Mouse (Mus musculus) cerebellum, adult 8-10 months (tissue): ENCODE data around the gene 4933428G20Rik.

Experiments
- DNase-seq: peaks from one replicate; pipeline ENCODE4 v3.0.0; 2022

The 4933428G20Rik gene

GRCm38 (mm10) chr11:97499865-97500719, at the start of gene 4933428G20Rik:
TSS of gene 4933428G20Rik (minus strand) at chr11:97500340.
- DNase-seq = no peak

- DNase-seq = no peak
These were observed 48.6 kb upstream of the 4933428G20Rik start for GRCm38 (mm10) chr11:97548757-97549156.

- DNase-seq = peak; percentile 65
These were observed 48.0 kb upstream of the 4933428G20Rik start for GRCm38 (mm10) chr11:97547957-97548706.

GRCm38 (mm10) chr11:97546804-97547411, 46.8 kb upstream of the 4933428G20Rik start:
- peak; percentile 72 for DNase-seq

- DNase-seq = peak; percentile 58
These were observed 45.8 kb upstream of the 4933428G20Rik start for GRCm38 (mm10) chr11:97545808-97546560.

- DNase-seq = no peak
These were observed 43.7 kb upstream of the 4933428G20Rik start for GRCm38 (mm10) chr11:97543883-97544282.

- DNase-seq = peak; percentile 99
These were observed 43.1 kb upstream of the 4933428G20Rik start for GRCm38 (mm10) chr11:97543181-97543733.

- DNase-seq = no peak
These were observed 42.3 kb upstream of the 4933428G20Rik start for GRCm38 (mm10) chr11:97542171-97543150.

GRCm38 (mm10) chr11:97540604-97541003, 40.5 kb upstream of the 4933428G20Rik start:
- no peak for DNase-seq

GRCm38 (mm10) chr11:97540136-97540535, 40.0 kb upstream of the 4933428G20Rik start:
- DNase-seq = no peak

GRCm38 (mm10) chr11:97539622-97540021, 39.5 kb upstream of the 4933428G20Rik start:
- no peak for DNase-seq

GRCm38 (mm10) chr11:97537580-97538089, 37.5 kb upstream of the 4933428G20Rik start:
- DNase-seq = no peak

- DNase-seq = peak; percentile 87
These were observed 36.9 kb upstream of the 4933428G20Rik start for GRCm38 (mm10) chr11:97536835-97537579.

GRCm38 (mm10) chr11:97536083-97536747, 36.1 kb upstream of the 4933428G20Rik start:
- peak; percentile 65 for DNase-seq

GRCm38 (mm10) chr11:97535660-97536059, 35.5 kb upstream of the 4933428G20Rik start:
- DNase-seq = no peak

GRCm38 (mm10) chr11:97535308-97535630, 35.1 kb upstream of the 4933428G20Rik start:
- no peak for DNase-seq

GRCm38 (mm10) chr11:97534442-97535307, 34.5 kb upstream of the 4933428G20Rik start:
- DNase-seq = peak; percentile 58

GRCm38 (mm10) chr11:97533653-97534052, 33.5 kb upstream of the 4933428G20Rik start:
- DNase-seq = no peak
